ENCODE assay signal across 14 mouse cellular contexts in the genomic region with DNA sequence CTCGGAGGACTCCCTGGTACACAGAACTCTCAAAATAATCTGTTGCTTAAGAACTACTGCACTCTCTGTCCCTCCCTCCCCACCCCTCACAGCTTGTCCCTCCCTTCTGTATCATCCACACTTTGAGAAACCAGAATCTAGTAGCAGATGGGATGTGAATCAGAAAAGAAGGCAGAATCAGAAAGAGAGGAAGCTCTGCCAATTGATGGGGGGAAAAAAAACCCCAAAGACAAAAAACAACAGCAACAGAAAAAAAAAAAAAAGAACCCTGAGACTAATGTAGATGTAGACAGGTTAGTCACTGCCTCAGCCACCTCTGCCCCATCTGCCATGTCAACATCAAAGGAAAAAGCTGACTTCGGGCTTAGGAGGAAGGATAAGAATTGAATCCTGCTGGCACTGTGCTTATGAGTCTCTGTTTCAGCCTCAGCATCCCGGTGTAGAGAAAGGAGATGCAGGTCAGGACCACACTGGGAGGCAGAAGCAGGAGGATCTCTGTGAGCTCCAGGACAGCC.
"Had no signal": no experiment of that assay in that cellular context is flagged by ENCODE, and none has a peak within 500 bp of the region (broad histone marks: within the 10 kb centered on the region; RNA-seq: fewer than 3 reads in every experiment).

No protein-coding gene starts in this region.

- H3K4me2 ChIP-seq: limb, embryonic 12.5 days; liver, embryonic 13.5 days; lung, embryonic 15.5 days; midbrain, embryonic 12.5 days had no signal

- H3K9ac ChIP-seq: limb, embryonic 12.5 days; liver, embryonic 13.5 days; liver, postnatal 0 days; lung, embryonic 15.5 days; midbrain, embryonic 12.5 days had no signal

- ATAC-seq: intestine, postnatal 0 days; liver, postnatal 0 days had no signal

- H3K9me3 ChIP-seq: limb, embryonic 12.5 days; liver, embryonic 13.5 days; lung, embryonic 15.5 days; megakaryocyte, embryonic 14.5 days; midbrain, embryonic 12.5 days had no signal

- DNase-seq: kidney, adult 8-10 months; kidney, postnatal 25 days; liver; liver, embryonic 13.5 days; liver, postnatal 0 days; lung, postnatal 14 days; thymus, adult 18-20 months; thymus, postnatal 25 days had no signal

- H3K27ac ChIP-seq: limb, embryonic 12.5 days; liver, embryonic 13.5 days; lung, embryonic 15.5 days; macrophage; midbrain, embryonic 12.5 days had no signal

- H3K36me3 ChIP-seq: limb, embryonic 12.5 days; liver, embryonic 13.5 days; lung, embryonic 15.5 days; midbrain, embryonic 12.5 days had no signal

- H3K4me3 ChIP-seq: limb, embryonic 12.5 days; liver, embryonic 13.5 days; lung, embryonic 15.5 days; megakaryocyte, embryonic 14.5 days; midbrain, embryonic 12.5 days had no signal

- H3K4me1 ChIP-seq: limb, embryonic 12.5 days had no signal

- H3K27me3 ChIP-seq: limb, embryonic 12.5 days; liver, embryonic 13.5 days; lung, embryonic 15.5 days; megakaryocyte, embryonic 14.5 days; midbrain, embryonic 12.5 days had no signal
